26 mouse cellular contexts compared by ENCODE assay signal in genomic region chr10:39888621-39889020, GRCm38 (mm10). TPM values are rescaled to one million over a fixed set of nuclear protein-coding genes. Genes with fewer than 3 reads are reported as not detected.
"Had no signal": no experiment of that assay in that cellular context is flagged by ENCODE, and none has a peak within 500 bp of the region (broad histone marks: within the 10 kb centered on the region; RNA-seq: fewer than 3 reads in every experiment).

No protein-coding gene starts in this region.

- H3K36me3 ChIP-seq: liver, embryonic 12.5 days; liver, embryonic 15.5 days; lung, embryonic 15.5 days had no signal

- H3K9me3 ChIP-seq: liver, embryonic 12.5 days; liver, embryonic 15.5 days; lung, embryonic 15.5 days; megakaryocyte, embryonic 14.5 days; midbrain, embryonic 10.5 days; midbrain, embryonic 13.5 days; neural tube, embryonic 13.5 days had no signal

- H3K4me2 ChIP-seq: liver, embryonic 12.5 days; liver, embryonic 15.5 days; lung, embryonic 15.5 days; midbrain, embryonic 13.5 days; neural tube, embryonic 13.5 days had no signal

- H3K4me1 ChIP-seq: lung, embryonic 15.5 days; neural tube, embryonic 13.5 days had no signal

- H3K27me3 ChIP-seq: liver, embryonic 12.5 days; liver, embryonic 15.5 days; lung, embryonic 15.5 days; midbrain, embryonic 13.5 days; neural tube, embryonic 13.5 days had no signal

- ATAC-seq: intestine, postnatal 0 days; liver, embryonic 12.5 days; midbrain, embryonic 13.5 days; midbrain, embryonic 16.5 days had no signal

- H3K27ac ChIP-seq: kidney, postnatal 0 days; layer of hippocampus, adult 2 months; liver, embryonic 12.5 days; liver, embryonic 15.5 days; lung, embryonic 15.5 days; midbrain, embryonic 10.5 days; midbrain, embryonic 13.5 days; neural tube, embryonic 13.5 days had no signal

- DNase-seq: kidney, adult 8-10 months; layer of hippocampus, adult 9-11 months; lung, adult 18-20 months; lung, postnatal 10 days; lung, postnatal 36 days; retina, postnatal 1 day; right cerebral cortex, postnatal 25 days; thymus, adult 18-20 months; thymus, postnatal 36 days had no signal

- H3K4me3 ChIP-seq: layer of hippocampus, adult 2 months; liver, embryonic 12.5 days; liver, embryonic 15.5 days; lung, embryonic 15.5 days; megakaryocyte, embryonic 14.5 days; midbrain, embryonic 10.5 days; midbrain, embryonic 13.5 days; myocyte; neural tube, embryonic 13.5 days had no signal

- H3K9ac ChIP-seq: liver, embryonic 12.5 days; liver, embryonic 15.5 days; lung, embryonic 15.5 days; midbrain, embryonic 13.5 days; neural tube, embryonic 13.5 days had no signal

RNA-seq across cellular contexts. Expression of gene Mfsd4b2, which starts 38.1 kb away (rescaled TPM):
- total RNA-seq: monocyte, adult 5-6 weeks; neutrophil, adult 5-6 weeks had no signal
- polyA plus RNA-seq: kidney, postnatal 0 days; limb, embryonic 11.5 days; liver, embryonic 12.5 days; liver, embryonic 15.5 days; lung, embryonic 15.5 days; midbrain, embryonic 10.5 days; midbrain, embryonic 13.5 days; midbrain, embryonic 16.5 days; myocyte; neural tube, embryonic 13.5 days; spleen, adult 2 months; testis, adult 2 months had no signal
